Mouse (Mus musculus) adipose tissue, adult 10 weeks (tissue): ENCODE measurements around the gene Kctd8. TPM values are rescaled to one million over a fixed set of nuclear protein-coding genes. Genes with fewer than 3 reads are reported as not detected.

ENCODE experiments used
- polyA plus RNA-seq: library from polyadenylated mRNA; stranded (reverse); fragments of 350-450 nt; fragmentation: Illumina TruSeq; extraction: RNeasy Lipid Tissue Mini Kit (QIAGEN cat#74804); gene quantifications from one replicate; pipeline ENCODE4 v1.2.3, GENCODE M21; 2014; ENCODE audit warnings: low read depth, low replicate concordance

Kctd8 gene
- polyA plus RNA-seq, result not detected

DNA sequence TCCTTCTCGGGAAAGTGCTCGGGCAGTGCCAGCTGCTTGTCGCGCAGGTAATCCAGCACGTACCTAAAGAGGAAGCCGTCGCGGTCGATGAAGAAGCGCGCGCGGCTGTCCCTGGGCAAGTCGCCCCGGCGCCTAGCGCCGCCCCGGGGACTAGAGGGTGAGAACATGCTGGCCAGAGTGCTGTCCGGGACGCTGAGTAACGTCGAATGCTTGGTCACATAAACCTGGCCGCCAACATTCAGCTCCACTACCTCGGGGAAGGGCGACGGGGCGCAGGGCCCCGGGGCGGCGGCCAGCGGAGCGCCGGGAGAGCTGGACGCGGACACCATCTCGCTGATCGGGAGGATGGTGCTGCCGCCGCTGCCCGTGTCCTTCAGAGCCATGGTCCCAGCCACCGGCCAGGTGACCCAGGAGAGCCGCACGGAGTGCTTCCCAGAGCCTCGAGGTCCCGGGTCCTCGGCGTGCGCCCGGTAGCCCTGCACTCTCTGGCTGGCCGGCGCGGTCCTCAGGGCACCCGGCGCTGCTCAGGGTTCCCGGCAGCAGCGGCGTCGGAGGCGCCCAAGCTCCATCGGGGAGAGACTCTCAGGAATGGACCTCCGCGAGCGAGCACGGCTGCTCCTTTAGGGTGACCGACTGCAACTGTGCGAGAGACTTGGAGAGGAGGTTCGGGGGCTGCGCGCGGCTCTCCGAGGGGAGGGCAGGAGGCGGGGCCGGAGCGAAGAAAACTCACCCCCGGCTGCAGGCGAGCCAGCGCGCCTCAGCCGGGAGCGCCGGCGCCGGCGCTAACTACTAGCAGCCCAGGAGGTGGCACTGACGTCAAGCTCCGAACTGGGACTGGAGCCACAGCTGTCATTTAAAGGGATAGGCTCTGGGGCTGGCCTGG lies at the start of gene Kctd8:
Gene Kctd8 (minus strand): TSS at position 761 of the 883 bp plus-strand sequence.

Other genes starting within 250 kb of the Kctd8 start
- not detected for gene Yipf7, start 201.0 kb upstream of the Kctd8 start, polyA plus RNA-seq
- gene Guf1, start 215.2 kb upstream of the Kctd8 start, polyA plus RNA-seq, result 22.2 TPM